Mouse (Mus musculus) neural tube, embryonic 15.5 days (tissue): ENCODE measurements around the gene Rnf187. TPM values are rescaled to one million over a fixed set of nuclear protein-coding genes. Genes with fewer than 3 reads are reported as not detected.

Experiments used
- microRNA-seq: library from miRNA; unstranded; fragments of <30 nt; microRNA quantifications from one replicate; pipeline ENCODE4, GENCODE M21; 2017
- polyA plus RNA-seq: library from polyadenylated mRNA; unstranded; fragments of >200 nt; fragmentation: Nextera tagmentation; extraction: Ambion mirVana; gene quantifications from 2 replicates; pipeline ENCODE4 v1.2.1, GENCODE M21; 2015

Gene Rnf187
- polyA plus RNA-seq, 1 experiment from 2014 or later: 636 TPM

Small RNA genes lying within 50 kb of the gene (microRNA-seq; reads per million reads assigned to microRNA genes)
- not detected for gene Gm44313

Other genes with a start within 250 kb of the Rnf187 start
- gene Olfr319, start 239.8 kb downstream of the Rnf187 start, polyA plus RNA-seq: not detected in 2 replicates
- gene Olfr318, start 214.9 kb downstream of the Rnf187 start, polyA plus RNA-seq: not detected in 2 replicates
- gene Olfr317, start 199.7 kb downstream of the Rnf187 start, polyA plus RNA-seq: 0.17 and 0.26 TPM in 2 replicates
- not detected in 2 replicates for gene Olfr316, start 186.2 kb downstream of the Rnf187 start, polyA plus RNA-seq
- gene Olfr315, start 165.7 kb downstream of the Rnf187 start, polyA plus RNA-seq: not detected in 2 replicates
- gene Olfr314, start 156.0 kb downstream of the Rnf187 start, polyA plus RNA-seq: 0.06 TPM in 1 of 2 replicates, not detected in the other
- 10.1 and 15.2 TPM in 2 replicates for gene Fam183b, start 137.0 kb downstream of the Rnf187 start, polyA plus RNA-seq
- not detected in 2 replicates for gene Olfr313, start 123.9 kb downstream of the Rnf187 start, polyA plus RNA-seq
- gene Olfr312, start 109.7 kb downstream of the Rnf187 start, polyA plus RNA-seq: not detected in 2 replicates
- not detected in 2 replicates for gene Olfr311, start 99.7 kb downstream of the Rnf187 start, polyA plus RNA-seq
- gene Gm12258, start 91.8 kb downstream of the Rnf187 start, polyA plus RNA-seq: 20.8 and 22.4 TPM in 2 replicates
- gene 2810021J22Rik, start 71.7 kb downstream of the Rnf187 start, polyA plus RNA-seq: 10.3 and 11.7 TPM in 2 replicates
- gene Zfp39, start 34.7 kb downstream of the Rnf187 start, polyA plus RNA-seq: 6.6 and 8.1 TPM in 2 replicates
- 0.10 TPM in 1 of 2 replicates, not detected in the other for gene Btnl10, start 21.0 kb downstream of the Rnf187 start, polyA plus RNA-seq
- gene Hist3h2ba, start 10.0 kb upstream of the Rnf187 start, polyA plus RNA-seq: 184 and 262 TPM in 2 replicates
- 66.5 and 86.3 TPM in 2 replicates for gene Hist3h2a, start 15.8 kb upstream of the Rnf187 start, polyA plus RNA-seq
- 1.1 TPM in 2 replicates for gene Trim17, start 15.8 kb upstream of the Rnf187 start, polyA plus RNA-seq
- 22.2 and 22.5 TPM in 2 replicates for gene Trim11, start 39.2 kb upstream of the Rnf187 start, polyA plus RNA-seq
- 0.72 and 0.91 TPM in 2 replicates for gene Obscn, start 197.5 kb upstream of the Rnf187 start, polyA plus RNA-seq
- gene Iba57, start 224.8 kb upstream of the Rnf187 start, polyA plus RNA-seq: 7.5 and 8.3 TPM in 2 replicates
- gene Gjc2, start 244.3 kb upstream of the Rnf187 start, polyA plus RNA-seq: 0.29 and 0.42 TPM in 2 replicates